Mouse (Mus musculus): ENCODE results near the gene Ndufaf5.
"Not testable (repeated sequence)": the region's sequence is repeated elsewhere in the genome, so short reads cannot be mapped to it uniquely, and the experiment has no call there.

The Ndufaf5 gene

DNA sequence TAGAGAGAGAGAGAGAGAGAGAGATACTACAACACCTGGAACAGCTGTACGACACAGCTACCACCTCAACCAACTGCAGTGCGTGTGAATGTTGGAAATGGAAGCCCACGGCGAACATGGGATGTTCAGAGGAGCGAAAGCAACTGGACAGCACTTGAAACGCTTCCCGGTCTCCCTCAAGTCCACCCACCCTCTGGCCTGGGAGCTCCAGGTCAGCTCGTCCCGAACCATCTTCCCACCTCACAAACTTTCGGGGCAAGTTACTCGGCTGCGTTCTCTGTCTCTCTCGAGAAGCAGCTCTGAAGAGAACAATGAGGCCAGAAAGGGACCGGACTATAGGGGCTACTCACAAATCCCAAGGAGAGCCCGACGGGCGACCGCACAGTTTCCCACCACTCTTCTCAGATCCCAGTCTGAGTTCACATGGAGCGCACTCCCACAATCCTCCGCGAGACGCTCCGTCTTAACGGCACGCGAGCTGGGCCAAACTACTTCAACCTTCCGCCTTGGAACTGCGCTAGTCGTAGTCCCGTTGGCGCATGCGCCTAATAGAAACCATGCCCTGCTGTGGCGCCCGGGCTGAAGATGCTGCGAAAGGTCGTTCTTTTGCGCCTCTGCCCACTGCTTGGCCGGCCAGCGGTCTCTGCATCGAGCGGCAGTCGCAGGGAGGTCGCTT is at the start of gene Ndufaf5, which contains the start of gene Esf1:
Ndufaf5 (plus strand) TSS at position 523 of the 676 bp plus-strand sequence.
Esf1 (minus strand) TSS at position 438 of the 676 bp plus-strand sequence.
- peak; percentile 95 for DNase-seq (ENCODE audit: low spot score)

DNA sequence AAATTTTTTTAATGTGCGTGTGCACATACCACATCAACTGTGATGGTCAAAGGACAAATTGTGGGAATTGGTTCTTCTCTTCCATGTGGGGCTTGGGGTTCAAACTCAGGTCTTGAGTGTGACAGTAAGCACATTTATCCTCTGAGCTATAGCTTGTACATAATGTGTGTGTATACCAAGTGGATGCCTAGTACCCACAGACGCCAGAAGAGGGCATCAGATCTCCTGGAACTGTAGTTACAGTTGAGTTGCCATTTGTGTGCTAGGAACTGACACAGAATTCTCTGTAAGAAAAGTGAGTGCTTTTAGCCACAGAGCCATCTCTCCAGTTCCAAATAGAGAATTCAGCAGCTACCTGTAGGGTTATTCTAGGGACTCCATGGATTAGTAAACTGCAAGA is 44.9 kb upstream of the Ndufaf5 start:
- DNase-seq (ENCODE audit: low spot score): no peak

DNA sequence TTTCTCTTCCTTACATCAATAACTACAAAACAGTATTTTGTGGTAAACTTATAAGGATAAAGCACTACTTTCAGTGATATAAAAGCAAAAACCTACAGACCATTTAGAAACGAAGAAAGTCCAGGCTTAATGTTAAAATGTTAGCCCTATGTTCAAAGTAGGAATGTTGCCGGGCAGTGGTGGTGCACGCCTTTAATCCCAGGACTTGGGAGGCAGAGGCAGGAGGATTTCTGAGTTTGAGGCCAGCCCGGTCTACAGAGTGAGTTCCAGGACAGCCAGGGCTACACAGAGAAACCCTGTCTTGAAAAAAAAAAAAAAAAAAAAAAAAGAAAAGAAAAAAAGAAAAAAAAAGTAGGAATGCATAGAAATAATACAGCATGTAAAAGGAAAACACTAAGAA is 18.7 kb upstream of the Ndufaf5 start, which contains the start of gene Gm17374:
Gm17374 (plus strand) TSS at position 301 of the 400 bp plus-strand sequence.
- DNase-seq (ENCODE audit: low spot score): not testable (repeated sequence)

- DNase-seq (ENCODE audit: low spot score): no peak
Measured at GRCm38 (mm10) chr2:140159186-140159730, 11.2 kb upstream of the Ndufaf5 start.

- no peak for DNase-seq (ENCODE audit: low spot score)
Measured at GRCm38 (mm10) chr2:140163351-140163854, 7.0 kb upstream of the Ndufaf5 start.

- DNase-seq (ENCODE audit: low spot score): no peak
Measured at GRCm38 (mm10) chr2:140169057-140169456, 1.4 kb upstream of the Ndufaf5 start.

- no peak for DNase-seq (ENCODE audit: low spot score)
Measured at GRCm38 (mm10) chr2:140170803-140171553, 529 bp downstream of the Ndufaf5 start.

DNA sequence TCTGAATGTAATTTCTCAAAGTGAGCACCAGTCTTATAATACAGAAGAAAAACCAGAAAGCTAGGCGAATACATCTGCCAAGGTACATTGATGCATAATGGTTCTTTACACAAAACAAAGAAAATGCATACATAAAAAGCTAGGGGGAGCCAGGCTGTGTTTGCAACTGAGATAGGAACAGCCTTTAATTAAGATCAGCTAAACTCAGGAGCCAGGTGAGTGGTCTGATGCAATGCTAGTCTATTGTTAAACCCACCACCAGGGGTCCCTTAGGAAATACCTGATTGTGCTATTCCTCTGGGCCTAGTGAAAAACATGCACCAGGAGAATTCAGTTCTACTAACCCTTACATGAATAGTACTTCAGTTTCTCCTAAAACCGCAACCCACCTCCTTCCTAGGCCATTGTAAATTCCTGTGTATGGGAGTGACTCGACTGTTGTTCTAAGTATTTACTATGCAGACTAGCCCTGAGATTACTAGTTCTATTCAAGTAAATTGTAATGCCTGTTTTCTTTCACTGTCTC is 15.3 kb downstream of the Ndufaf5 start:
- DNase-seq (ENCODE audit: low spot score): not testable (repeated sequence)

- no peak for DNase-seq (ENCODE audit: low spot score)
Measured at GRCm38 (mm10) chr2:140200713-140201112, 30.3 kb downstream of the Ndufaf5 start.

DNA sequence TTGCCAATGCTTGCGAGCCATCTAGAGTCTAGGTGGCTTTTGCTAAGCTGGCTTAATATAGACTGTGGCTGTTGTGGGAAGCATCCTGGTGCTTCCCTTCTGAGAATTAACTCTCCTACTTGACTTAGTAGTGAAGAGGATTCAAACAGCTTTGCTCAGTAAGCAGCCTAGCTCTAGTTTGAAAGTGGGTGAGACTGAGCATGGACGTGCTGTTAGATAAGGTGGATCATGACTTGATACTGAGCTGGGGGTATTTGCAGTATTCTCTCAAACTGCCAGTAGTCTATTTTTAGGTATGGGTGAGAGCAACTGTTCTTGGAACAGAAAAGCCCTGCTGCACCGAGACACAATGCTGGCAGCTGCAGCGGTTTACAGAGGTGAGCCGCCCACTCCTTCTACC is 32.1 kb downstream of the Ndufaf5 start:
- DNase-seq (ENCODE audit: low spot score): no peak

- no peak for DNase-seq (ENCODE audit: low spot score)
Measured at GRCm38 (mm10) chr2:140203756-140204155, 33.3 kb downstream of the Ndufaf5 start.

DNA sequence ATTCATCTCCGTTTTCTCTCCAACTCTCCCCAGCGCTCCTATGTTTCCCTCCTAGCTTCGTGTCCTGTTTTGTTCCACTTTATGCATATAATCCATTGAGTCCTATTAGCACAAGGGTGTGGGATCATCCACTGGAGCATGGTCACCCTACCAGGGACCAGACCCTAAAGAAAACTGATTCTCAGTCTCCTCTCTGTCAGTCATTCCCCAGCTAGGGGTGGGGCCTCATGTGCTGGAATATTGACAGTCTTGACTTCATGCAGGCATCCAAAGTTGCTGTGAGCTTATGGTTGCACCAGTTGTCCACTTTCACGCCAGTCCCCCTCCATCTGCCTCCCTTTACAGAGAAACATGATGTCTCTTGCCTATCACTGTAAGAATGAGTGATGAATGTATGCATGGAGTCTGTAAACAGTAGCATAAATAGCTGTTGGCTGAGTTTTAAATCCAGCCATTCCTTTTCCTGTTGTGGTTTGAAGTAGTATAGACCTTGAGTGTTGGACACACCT is 44.1 kb downstream of the Ndufaf5 start:
- no peak for DNase-seq (ENCODE audit: low spot score)

- DNase-seq (ENCODE audit: low spot score): no peak
Measured at GRCm38 (mm10) chr2:140215415-140215814, 45.0 kb downstream of the Ndufaf5 start.

GRCm38 (mm10) chr2:140215965-140216364 is 45.5 kb downstream of the Ndufaf5 start:
- no peak for DNase-seq (ENCODE audit: low spot score)

DNA sequence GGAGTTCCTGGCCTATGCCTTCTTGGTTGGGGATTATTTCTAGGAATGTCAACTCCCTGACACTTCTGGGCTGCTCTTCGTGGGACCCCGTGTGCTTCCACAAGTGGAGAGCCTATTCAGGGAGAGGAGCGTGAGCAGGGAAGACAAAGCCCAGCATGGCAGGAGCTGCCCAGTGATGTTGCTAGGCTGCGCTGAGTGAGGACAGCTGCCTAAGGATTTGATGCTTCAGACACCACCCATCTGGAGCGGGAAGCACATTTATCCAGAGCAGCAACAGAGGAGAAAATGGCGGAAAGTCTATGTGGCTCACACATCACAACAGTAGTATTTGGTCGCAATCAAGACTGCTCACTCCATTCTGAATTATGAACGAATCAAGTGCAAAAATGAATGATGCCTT is 49.9 kb downstream of the Ndufaf5 start:
- no peak for DNase-seq (ENCODE audit: low spot score)

DNA sequence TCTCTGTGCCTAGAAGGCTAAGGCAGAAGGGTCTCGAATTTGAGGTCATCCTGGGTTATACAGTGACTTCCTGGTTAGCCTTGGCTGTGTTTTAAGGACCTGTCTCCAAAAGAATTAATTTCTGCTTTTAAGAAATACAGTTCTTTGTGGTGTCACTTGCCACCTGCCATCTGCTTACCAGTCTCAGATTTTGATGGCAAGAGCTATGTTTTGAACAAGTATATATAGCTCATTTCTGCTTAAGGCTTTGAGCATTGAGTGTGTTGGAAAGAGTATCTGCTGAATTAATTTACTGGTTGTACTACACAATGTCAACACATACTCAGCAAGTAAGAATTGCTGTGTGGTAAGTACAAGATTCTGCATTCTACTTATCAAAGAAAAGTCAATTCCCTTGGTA is 59.8 kb downstream of the Ndufaf5 start:
- DNase-seq (ENCODE audit: low spot score): no peak

DNA sequence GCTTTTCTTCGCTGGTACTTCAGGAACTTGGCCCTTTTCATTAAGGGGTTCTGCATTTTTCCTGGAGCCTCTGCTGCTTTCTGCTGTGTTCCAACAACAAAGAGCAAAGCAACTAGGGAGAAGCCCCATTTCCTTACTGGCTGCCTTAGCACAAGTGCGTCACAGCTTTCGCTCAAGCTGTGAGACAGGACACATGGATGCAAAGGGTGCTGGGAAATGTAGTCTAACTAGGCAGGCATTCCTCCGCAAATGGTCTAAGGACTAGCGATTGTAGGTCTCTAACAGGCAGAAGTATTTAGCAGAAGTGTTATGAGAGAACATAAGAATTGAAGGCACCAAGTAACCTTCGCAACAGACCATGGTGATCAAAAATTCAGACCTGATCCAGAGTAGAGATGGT is 66.8 kb downstream of the Ndufaf5 start:
- DNase-seq (ENCODE audit: low spot score): no peak

DNA sequence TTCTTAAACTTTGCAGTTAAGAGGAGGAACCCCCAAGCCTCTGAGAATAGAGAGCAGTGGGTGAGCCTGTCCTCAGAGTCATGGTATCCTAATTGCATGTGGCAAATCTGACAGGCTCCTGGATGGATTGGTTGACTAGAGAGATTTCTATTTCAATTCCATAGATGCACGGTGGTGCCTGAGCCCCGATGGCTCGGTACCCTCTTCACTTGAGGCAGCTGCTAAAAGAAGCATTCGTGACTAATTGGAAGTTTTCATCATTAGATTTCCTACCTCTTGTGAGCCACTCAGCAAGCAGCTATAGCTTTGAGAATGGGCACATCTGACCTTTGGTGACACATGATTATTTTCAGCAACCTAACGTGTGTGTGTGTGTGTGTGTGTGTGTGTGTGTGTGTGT is 71.9 kb downstream of the Ndufaf5 start:
- DNase-seq (ENCODE audit: low spot score): no peak

GRCm38 (mm10) chr2:140243105-140243504 is 72.7 kb downstream of the Ndufaf5 start:
- no peak for DNase-seq (ENCODE audit: low spot score)

Measured in urinary bladder, postnatal 25 days (tissue).